Mouse (Mus musculus) c-Kit-positive CD71-positive TER-119-positive erythroid progenitor cells, embryonic 14.5 days (primary cell): Measurements from ENCODE around the gene Gm2897.
"Not testable (repeated sequence)": the region's sequence is repeated elsewhere in the genome, so short reads cannot be mapped to it uniquely, and the experiment has no call there.

ENCODE experiments used
- DNase-seq: peaks from one replicate; pipeline ENCODE4 v3.0.0-alpha.2; 2013; ENCODE audit warnings: low spot score

Gene Gm2897

GRCm38 (mm10) chr14:3048727-3049512 is at the start of gene Gm2897:
TSS of gene Gm2897 (plus strand) at chr14:3049285.
- DNase-seq: not testable (repeated sequence)

- not testable (repeated sequence) for DNase-seq
Observed at GRCm38 (mm10) chr14:3029702-3030101, 19.4 kb upstream of the Gm2897 start, which contains the start of gene Gm2888. TSS of gene Gm2888 (plus strand) at chr14:3030002.

- not testable (repeated sequence) for DNase-seq
Observed at GRCm38 (mm10) chr14:3049513-3049800, 372 bp downstream of the Gm2897 start.

- not testable (repeated sequence) for DNase-seq
Observed at GRCm38 (mm10) chr14:3050087-3050486, 1.0 kb downstream of the Gm2897 start.

- not testable (repeated sequence) for DNase-seq
Observed at GRCm38 (mm10) chr14:3116051-3116450, 67.0 kb downstream of the Gm2897 start.
